Mouse (Mus musculus): ENCODE measurements around the gene Heyl. TPM values are rescaled to one million over a fixed set of nuclear protein-coding genes. Genes with fewer than 3 reads are reported as not detected.
"Not testable (repeated sequence)": the region's sequence is repeated elsewhere in the genome, so short reads cannot be mapped to it uniquely, and the experiment has no call there.

The Heyl gene
- polyA plus RNA-seq, 1 experiment from 2014 or later = 3.5 TPM

GRCm38 (mm10) chr4:123261721-123262401 lies 28.5 kb downstream of the Heyl start, which contains the start of gene Pabpc4:
Pabpc4 (plus strand) TSS chr4:123262351.
- no peak within 1 kb of the TSS for H3K4me3 ChIP-seq (ENCODE audit: low read depth, low read length)
- 81% methylated on average over 5 of the region's 5 CpGs for WGBS
- no peaks in the 10 kb centered on the region for H3K27me3 ChIP-seq (ENCODE audit: control insufficient read depth, insufficient read depth, low read length)
- ATAC-seq (ENCODE audit: low read depth) = no peak
- no peak within 1 kb of the TSS for H3K9ac ChIP-seq (replicated peaks; ENCODE audit: low read depth, low read length)
- no peaks in the 10 kb centered on the region for H3K4me1 ChIP-seq (ENCODE audit: control insufficient read depth, insufficient read depth, low read length)
- H3K4me2 ChIP-seq (ENCODE audit: low read depth, low read length) = no peak within 1 kb of the TSS
- no peak within 1 kb of the TSS for H3K27ac ChIP-seq (ENCODE audit: low read depth, low read length)
- H3K36me3 ChIP-seq (ENCODE audit: control insufficient read depth, insufficient read depth, low read length) = no peaks in the 10 kb centered on the region
- H3K9me3 ChIP-seq (ENCODE audit: control insufficient read depth, low read length) = no peaks in the 10 kb centered on the region

- Histone ChIP-seq H3K9ac (replicated peaks; ENCODE audit: low read depth, low read length) (no peak overlapping the region), H3K4me1 (ENCODE audit: control insufficient read depth, insufficient read depth, low read length) (no peaks in the 10 kb centered on the region), H3K4me2 (ENCODE audit: low read depth, low read length) (no peak overlapping the region), H3K9me3 (ENCODE audit: control insufficient read depth, low read length) (no peaks in the 10 kb centered on the region), H3K27ac (ENCODE audit: low read depth, low read length) (no peak overlapping the region), H3K4me3 (ENCODE audit: low read depth, low read length) (no peak overlapping the region), H3K36me3 (ENCODE audit: control insufficient read depth, insufficient read depth, low read length) (no peaks in the 10 kb centered on the region), H3K27me3 (ENCODE audit: control insufficient read depth, insufficient read depth, low read length) (no peaks in the 10 kb centered on the region)
- 90% methylated on average over 3 of the region's 3 CpGs for WGBS
- no peak for ATAC-seq (ENCODE audit: low read depth)
Observed at GRCm38 (mm10) chr4:123271063-123271462, 37.7 kb downstream of the Heyl start.

- H3K27me3 ChIP-seq (ENCODE audit: control insufficient read depth, insufficient read depth, low read length) = no peaks in the 10 kb centered on the region
- H3K4me3 ChIP-seq (ENCODE audit: low read depth, low read length) = no peak overlapping the region
- H3K9ac ChIP-seq (replicated peaks; ENCODE audit: low read depth, low read length) = no peak overlapping the region
- no peaks in the 10 kb centered on the region for H3K36me3 ChIP-seq (ENCODE audit: control insufficient read depth, insufficient read depth, low read length)
- ATAC-seq (ENCODE audit: low read depth) = no peak
- H3K27ac ChIP-seq (ENCODE audit: low read depth, low read length) = no peak overlapping the region
- 80% methylated on average over 3 of the region's 3 CpGs for WGBS
- H3K4me1 ChIP-seq (ENCODE audit: control insufficient read depth, insufficient read depth, low read length) = peaks cover 14% of the 10 kb centered on the region
- H3K9me3 ChIP-seq (ENCODE audit: control insufficient read depth, low read length) = no peaks in the 10 kb centered on the region
- H3K4me2 ChIP-seq (ENCODE audit: low read depth, low read length) = no peak overlapping the region
Observed at GRCm38 (mm10) chr4:123280117-123280516, 46.8 kb downstream of the Heyl start.

- H3K27ac ChIP-seq (ENCODE audit: low read depth, low read length) = no peak overlapping the region
- H3K27me3 ChIP-seq (ENCODE audit: control insufficient read depth, insufficient read depth, low read length) = no peaks in the 10 kb centered on the region
- H3K4me1 ChIP-seq (ENCODE audit: control insufficient read depth, insufficient read depth, low read length) = peaks cover 25% of the 10 kb centered on the region
- WGBS = under 1% methylated on average over 25 of the region's 25 CpGs
- H3K4me3 ChIP-seq (ENCODE audit: low read depth, low read length) = peak overlapping the region; percentile 56
- H3K9ac ChIP-seq (replicated peaks; ENCODE audit: low read depth, low read length) = peak overlapping the region; percentile 54
- H3K4me2 ChIP-seq (ENCODE audit: low read depth, low read length) = peak overlapping the region; percentile 90
- no peaks in the 10 kb centered on the region for H3K9me3 ChIP-seq (ENCODE audit: control insufficient read depth, low read length)
- peak; percentile 94 for ATAC-seq (ENCODE audit: low read depth)
- H3K36me3 ChIP-seq (ENCODE audit: control insufficient read depth, insufficient read depth, low read length) = peaks cover under 1% of the 10 kb centered on the region; the same call in 1 of the 2 replicates
Observed at GRCm38 (mm10) chr4:123282500-123282899, 49.1 kb downstream of the Heyl start.

- H3K27ac ChIP-seq (ENCODE audit: low read depth, low read length) = not testable (repeated sequence)
- under 1% methylated on average over 39 of the region's 55 CpGs for WGBS
- peak; percentile 68 for ATAC-seq (ENCODE audit: low read depth)
Observed at GRCm38 (mm10) chr4:123282915-123283674, 49.7 kb downstream of the Heyl start.

GRCm38 (mm10) chr4:123283675-123284064 lies 50.3 kb downstream of the Heyl start:
- H3K36me3 ChIP-seq (ENCODE audit: control insufficient read depth, insufficient read depth, low read length); H3K27me3 ChIP-seq (ENCODE audit: control insufficient read depth, insufficient read depth, low read length); H3K9me3 ChIP-seq (ENCODE audit: control insufficient read depth, low read length); H3K27ac ChIP-seq (ENCODE audit: low read depth, low read length): not testable (repeated sequence)
- peak; percentile 22 for ATAC-seq (ENCODE audit: low read depth)
- Histone ChIP-seq H3K4me2 (ENCODE audit: low read depth, low read length) (peak overlapping the region; percentile 90), H3K9ac (replicated peaks; ENCODE audit: low read depth, low read length) (peak overlapping the region; percentile 47), H3K4me3 (ENCODE audit: low read depth, low read length) (peak overlapping the region; percentile 56), H3K4me1 (ENCODE audit: control insufficient read depth, insufficient read depth, low read length) (peaks cover 25% of the 10 kb centered on the region)
- under 1% methylated on average over 12 of the region's 15 CpGs for WGBS

More at GRCm38 (mm10) chr4:123282915-123283674, 49.7 kb downstream of the Heyl start:
- not testable (repeated sequence) for H3K9me3 ChIP-seq (ENCODE audit: control insufficient read depth, low read length); H3K27me3 ChIP-seq (ENCODE audit: control insufficient read depth, insufficient read depth, low read length); H3K36me3 ChIP-seq (ENCODE audit: control insufficient read depth, insufficient read depth, low read length)
- H3K4me2 ChIP-seq (ENCODE audit: low read depth, low read length) = peak overlapping the region; percentile 90
- peak overlapping the region; percentile 56 for H3K4me3 ChIP-seq (ENCODE audit: low read depth, low read length)
- H3K4me1 ChIP-seq (ENCODE audit: control insufficient read depth, insufficient read depth, low read length) = peaks cover 25% of the 10 kb centered on the region
- peak overlapping the region; percentile 54 for H3K9ac ChIP-seq (replicated peaks; ENCODE audit: low read depth, low read length)

GRCm38 (mm10) chr4:123284731-123285624 lies 51.6 kb downstream of the Heyl start:
- ATAC-seq (ENCODE audit: low read depth) = no peak

GRCm38 (mm10) chr4:123286790-123287189 lies 53.4 kb downstream of the Heyl start:
- Histone ChIP-seq H3K4me1 (ENCODE audit: control insufficient read depth, insufficient read depth, low read length) (peaks cover 25% of the 10 kb centered on the region), H3K4me3 (ENCODE audit: low read depth, low read length) (no peak overlapping the region), H3K27me3 (ENCODE audit: control insufficient read depth, insufficient read depth, low read length) (no peaks in the 10 kb centered on the region), H3K36me3 (ENCODE audit: control insufficient read depth, insufficient read depth, low read length) (peaks cover 26% of the 10 kb centered on the region), H3K9ac (replicated peaks; ENCODE audit: low read depth, low read length) (no peak overlapping the region), H3K27ac (ENCODE audit: low read depth, low read length) (no peak overlapping the region), H3K9me3 (ENCODE audit: control insufficient read depth, low read length) (no peaks in the 10 kb centered on the region), H3K4me2 (ENCODE audit: low read depth, low read length) (no peak overlapping the region)
- WGBS = 95% methylated on average over 2 of the region's 2 CpGs
- no peak for ATAC-seq (ENCODE audit: low read depth)

More at GRCm38 (mm10) chr4:123284731-123285624, 51.6 kb downstream of the Heyl start:
- Histone ChIP-seq H3K9ac (replicated peaks; ENCODE audit: low read depth, low read length) (0 out of 2 replicates have a peak overlapping the region, but pooled peaks have one; percentile 47), H3K4me2 (ENCODE audit: low read depth, low read length) (peak overlapping the region; percentile 90), H3K4me3 (ENCODE audit: low read depth, low read length) (no peak overlapping the region; the same call in 1 of the 2 replicates), H3K27me3 (ENCODE audit: control insufficient read depth, insufficient read depth, low read length) (no peaks in the 10 kb centered on the region), H3K4me1 (ENCODE audit: control insufficient read depth, insufficient read depth, low read length) (peaks cover 25% of the 10 kb centered on the region), H3K27ac (ENCODE audit: low read depth, low read length) (no peak overlapping the region), H3K9me3 (ENCODE audit: control insufficient read depth, low read length) (no peaks in the 10 kb centered on the region), H3K36me3 (ENCODE audit: control insufficient read depth, insufficient read depth, low read length) (peaks cover 14% of the 10 kb centered on the region)
- WGBS = 86% methylated on average over 6 of the region's 6 CpGs

Measured in neural tube, embryonic 14.5 days (tissue).